Mouse (Mus musculus) C2C12 (cell line): ENCODE results near the gene Plcb2. TPM values are rescaled to one million over a fixed set of nuclear protein-coding genes. Genes with fewer than 3 reads are reported as not detected.
A peak's percentile ranks its signal among the peaks of the same experiment; 100 is the strongest.

Experiments
- H3K27me3 ChIP-seq: one replicate; pipeline ENCODE4 v1.6.1; 2011; ENCODE audit not compliant: control insufficient read depth, insufficient read depth, insufficient read length
- H3K36me3 ChIP-seq: one replicate; pipeline ENCODE4 v1.6.1; 2011; ENCODE audit not compliant: control insufficient read depth, insufficient read depth
- H3K4me3 ChIP-seq: one replicate; pipeline ENCODE4 v1.5.1; 2011; ENCODE audit warnings: mild to moderate bottlenecking, control low read depth; ENCODE audit not compliant: poor library complexity, insufficient read depth, severe bottlenecking
- H3K79me2 ChIP-seq: one replicate; pipeline ENCODE4 v1.6.1; 2011; ENCODE audit not compliant: control insufficient read depth, insufficient read depth
- H3K79me3 ChIP-seq: one replicate; pipeline ENCODE4 v1.6.1; 2011; ENCODE audit warnings: low read depth, control low read depth
- H3ac ChIP-seq: one replicate; pipeline ENCODE3; 2011; ENCODE audit warnings: low read depth; ENCODE audit not compliant: control insufficient read depth, insufficient read length
- CEBPB ChIP-seq: IDR thresholded peaks from one replicate; pipeline ENCODE4 v1.6.1; 2011; ENCODE audit warnings: low read depth, mild to moderate bottlenecking, control low read depth, moderate library complexity
- CTCF ChIP-seq: IDR thresholded peaks from one replicate; pipeline ENCODE4 v1.5.1; 2011; ENCODE audit not compliant: control insufficient read depth, insufficient read depth, insufficient read length
- FOSL1 ChIP-seq: IDR thresholded peaks from one replicate; pipeline ENCODE4 v1.8.0; 2011; ENCODE audit warnings: mild to moderate bottlenecking, low read length; ENCODE audit not compliant: poor library complexity, insufficient read depth, severe bottlenecking
- MAX ChIP-seq: IDR thresholded peaks from one replicate; pipeline ENCODE4 v1.6.1; 2011; ENCODE audit warnings: mild to moderate bottlenecking, control low read depth
- MYOD1 ChIP-seq: IDR thresholded peaks from one replicate; pipeline ENCODE4 v1.6.1; 2011; ENCODE audit warnings: low read depth; ENCODE audit not compliant: control insufficient read depth, insufficient read length
- MYOG ChIP-seq: IDR thresholded peaks from one replicate; pipeline ENCODE4 v1.6.1; 2011; ENCODE audit not compliant: control insufficient read depth, insufficient read length; ENCODE audit errors: extremely low read depth
- USF1 ChIP-seq: IDR thresholded peaks from one replicate; pipeline ENCODE4 v1.6.1; 2011; ENCODE audit warnings: low read depth, mild to moderate bottlenecking, control low read depth, moderate library complexity
- polyA plus RNA-seq: library from polyadenylated mRNA; unstranded; fragments of >200 nt; fragmentation: generic; extraction: Trizol; gene quantifications from one replicate; pipeline ENCODE4 v1.2.1, GENCODE M21; 2012; ENCODE audit warnings: missing spikeins

Gene Plcb2
- polyA plus RNA-seq, 1 experiment, result not detected

- Histone ChIP-seq H3ac (peak within 1 kb of the TSS; percentile 59), H3K27me3 (peaks cover 44% of the 10 kb centered on the region), H3K79me3 (no peaks in the 10 kb centered on the region), H3K36me3 (no peaks in the 10 kb centered on the region), H3K4me3 (no peak within 1 kb of the TSS), H3K79me2 (no peaks in the 10 kb centered on the region)
- TF ChIP-seq MYOD1 (no peak), CTCF (no peak), MYOG (no peak), FOSL1 (no peak), USF1 (no peak), CEBPB (no peak), MAX (no peak)
These were observed 24.1 kb downstream of the Plcb2 start, which contains the start of gene Ankrd63 for GRCm38 (mm10) chr2:118703913-118704730. Gene Ankrd63 (minus strand): TSS chr2:118703963.

- no peaks in the 10 kb centered on the region for H3K36me3 ChIP-seq
- H3K27me3 ChIP-seq, result peaks cover 44% of the 10 kb centered on the region
- no peak overlapping the region for H3K4me3 ChIP-seq
- H3ac ChIP-seq, result peak overlapping the region; percentile 59
- H3K79me2 ChIP-seq, result no peaks in the 10 kb centered on the region
- H3K79me3 ChIP-seq, result no peaks in the 10 kb centered on the region
- TF ChIP-seq MYOD1 (no peak), CTCF (peak; percentile 50)
These were observed 25.1 kb downstream of the Plcb2 start for GRCm38 (mm10) chr2:118702883-118703761.

GRCm38 (mm10) chr2:118701971-118702882, 26.0 kb downstream of the Plcb2 start:
- TF ChIP-seq CTCF (no peak), CEBPB (no peak), MYOD1 (no peak), FOSL1 (no peak), USF1 (no peak), MAX (no peak), MYOG (no peak)
- no peak overlapping the region for H3K4me3 ChIP-seq
- no peak overlapping the region for H3ac ChIP-seq
- no peaks in the 10 kb centered on the region for H3K79me2 ChIP-seq
- H3K27me3 ChIP-seq, result peaks cover 44% of the 10 kb centered on the region
- H3K79me3 ChIP-seq, result no peaks in the 10 kb centered on the region
- no peaks in the 10 kb centered on the region for H3K36me3 ChIP-seq

- no peak for TF ChIP-seq CTCF
- no peak for TF ChIP-seq USF1
- no peak for TF ChIP-seq MAX
- TF ChIP-seq MYOG, result no peak
- TF ChIP-seq FOSL1, result no peak
- no peak for TF ChIP-seq MYOD1
- TF ChIP-seq CEBPB, result no peak
- Histone ChIP-seq H3K4me3 (no peak overlapping the region), H3K79me3 (no peaks in the 10 kb centered on the region), H3K36me3 (no peaks in the 10 kb centered on the region), H3K79me2 (no peaks in the 10 kb centered on the region), H3ac (no peak overlapping the region), H3K27me3 (peaks cover 36% of the 10 kb centered on the region)
These were observed 27.1 kb downstream of the Plcb2 start for GRCm38 (mm10) chr2:118701161-118701560.
